Mouse (Mus musculus): ENCODE results near the gene E130114P18Rik.

E130114P18Rik gene

DNA sequence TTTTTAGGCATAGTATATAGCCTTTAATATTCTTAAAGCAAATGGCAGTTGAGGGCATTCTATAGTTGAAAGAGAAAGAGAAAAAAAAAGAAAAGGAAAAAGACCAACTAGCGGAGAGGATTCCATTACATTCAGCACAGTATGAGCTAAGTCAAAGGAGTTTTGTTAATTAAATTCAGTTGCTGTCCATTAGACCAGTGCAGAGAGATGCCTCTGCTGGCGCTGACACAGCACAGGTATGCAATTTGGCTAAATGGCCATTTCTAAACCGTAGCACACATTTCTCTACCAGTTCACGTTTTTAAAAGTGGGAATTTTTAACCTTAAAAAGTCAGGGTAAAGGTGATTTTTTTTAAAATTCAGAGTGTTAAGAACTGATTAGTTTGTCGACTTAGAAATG is 26.8 kb upstream of the E130114P18Rik start:
- DNase-seq, result no peak

DNA sequence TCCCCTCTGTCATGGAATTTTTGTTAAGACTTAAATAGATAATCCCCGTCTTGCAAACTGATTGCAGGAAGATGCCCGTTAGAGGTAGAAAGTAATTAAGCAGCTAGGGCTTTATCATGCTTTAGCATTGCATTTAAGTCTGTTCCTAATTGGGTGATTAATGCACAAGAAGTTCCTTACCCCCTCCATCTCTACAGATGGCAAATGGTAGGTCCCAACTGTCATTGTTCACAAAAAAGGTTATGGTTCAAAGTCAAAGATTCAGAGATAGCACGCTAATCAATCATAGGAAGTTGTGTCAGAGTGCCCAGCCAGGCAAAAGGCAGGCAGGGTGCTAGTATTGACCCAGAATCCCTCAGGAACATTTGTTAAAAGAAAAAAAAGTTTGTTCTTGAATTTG is 25.9 kb upstream of the E130114P18Rik start:
- no peak for DNase-seq

GRCm38 (mm10) chr4:97796505-97796904 is 18.6 kb upstream of the E130114P18Rik start:
- no peak for DNase-seq

DNA sequence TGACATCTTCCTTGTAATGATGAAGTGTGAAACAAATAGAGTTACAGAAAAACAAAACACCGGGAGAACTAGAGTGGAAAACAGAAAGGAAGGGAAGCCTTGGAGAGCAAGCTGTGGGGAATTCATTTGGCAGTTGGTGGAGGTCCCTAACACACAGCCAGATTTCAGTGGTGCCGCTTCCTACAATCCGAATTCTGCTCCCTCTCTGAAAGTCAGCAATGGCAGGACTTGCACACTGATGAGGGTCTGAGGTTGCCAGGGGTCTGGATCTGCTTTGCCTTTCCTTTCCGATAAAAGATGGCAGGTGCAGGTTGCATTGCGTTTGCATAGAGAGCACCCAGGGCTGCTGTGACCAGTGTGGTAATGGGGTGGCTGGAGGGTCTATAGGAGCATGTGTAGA is 18.1 kb upstream of the E130114P18Rik start:
- DNase-seq, result no peak

GRCm38 (mm10) chr4:97794865-97795264 is 17.0 kb upstream of the E130114P18Rik start:
- no peak for DNase-seq

GRCm38 (mm10) chr4:97793931-97794330 is 16.1 kb upstream of the E130114P18Rik start:
- no peak for DNase-seq

DNA sequence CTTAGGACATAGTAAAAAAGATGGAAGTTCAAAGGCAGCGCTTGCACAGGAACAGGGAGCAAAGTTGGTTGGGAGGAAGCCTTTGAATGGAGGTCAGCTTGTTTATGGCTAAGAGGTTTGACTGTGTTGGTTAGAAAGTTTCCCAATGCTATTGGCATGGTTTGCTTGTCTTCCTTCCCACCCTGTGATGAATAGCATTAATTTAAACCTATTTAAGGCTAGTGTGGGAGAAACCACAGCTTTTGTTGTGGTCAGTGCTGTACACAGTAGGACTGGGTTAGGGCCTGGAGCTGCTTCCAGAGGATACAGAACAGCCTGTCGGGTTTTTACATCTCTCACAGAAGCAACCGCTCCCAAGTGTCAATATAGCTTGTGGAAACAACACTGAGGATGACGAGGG is 10.7 kb upstream of the E130114P18Rik start:
- no peak for DNase-seq

DNA sequence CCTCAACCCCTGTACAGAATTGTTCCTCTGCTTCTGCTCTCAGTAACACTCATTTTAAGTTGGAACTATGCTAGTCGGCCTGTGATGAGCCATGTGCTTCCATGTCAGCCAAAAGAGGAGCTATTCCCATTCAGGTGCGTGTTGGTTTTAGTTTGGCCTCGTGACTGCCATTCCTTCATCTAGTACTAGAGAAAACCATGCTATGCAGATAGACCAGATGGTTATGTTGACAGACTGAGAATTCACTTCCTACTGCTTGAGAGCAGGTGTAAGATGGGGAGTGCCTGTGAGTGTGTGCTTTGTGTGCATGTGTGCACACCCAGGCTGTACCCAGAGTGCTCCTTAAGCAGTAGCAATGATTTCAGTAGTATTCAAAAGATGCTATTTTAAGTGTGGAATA is 9.6 kb upstream of the E130114P18Rik start:
- DNase-seq, result peak; percentile 48 to 70

DNA sequence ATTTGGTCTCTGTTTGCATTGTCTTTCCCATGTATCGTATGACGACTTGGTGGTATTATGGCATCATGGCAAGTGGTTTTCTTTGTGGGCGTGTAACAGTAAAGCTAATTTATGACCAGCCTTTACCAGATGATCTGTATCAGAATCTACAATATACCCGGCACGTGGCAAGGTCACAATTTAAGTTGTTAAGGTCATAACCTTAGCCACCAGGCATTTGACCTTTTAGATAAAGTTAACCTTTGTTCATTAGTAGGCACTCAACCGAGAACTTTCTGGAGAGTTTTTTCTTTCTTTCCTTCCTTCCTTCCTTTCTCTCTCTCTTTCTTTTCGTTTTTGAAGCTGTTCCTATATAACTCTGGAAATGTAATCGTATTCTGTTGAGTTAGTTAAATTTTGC is 8.7 kb upstream of the E130114P18Rik start:
- no peak for DNase-seq

DNA sequence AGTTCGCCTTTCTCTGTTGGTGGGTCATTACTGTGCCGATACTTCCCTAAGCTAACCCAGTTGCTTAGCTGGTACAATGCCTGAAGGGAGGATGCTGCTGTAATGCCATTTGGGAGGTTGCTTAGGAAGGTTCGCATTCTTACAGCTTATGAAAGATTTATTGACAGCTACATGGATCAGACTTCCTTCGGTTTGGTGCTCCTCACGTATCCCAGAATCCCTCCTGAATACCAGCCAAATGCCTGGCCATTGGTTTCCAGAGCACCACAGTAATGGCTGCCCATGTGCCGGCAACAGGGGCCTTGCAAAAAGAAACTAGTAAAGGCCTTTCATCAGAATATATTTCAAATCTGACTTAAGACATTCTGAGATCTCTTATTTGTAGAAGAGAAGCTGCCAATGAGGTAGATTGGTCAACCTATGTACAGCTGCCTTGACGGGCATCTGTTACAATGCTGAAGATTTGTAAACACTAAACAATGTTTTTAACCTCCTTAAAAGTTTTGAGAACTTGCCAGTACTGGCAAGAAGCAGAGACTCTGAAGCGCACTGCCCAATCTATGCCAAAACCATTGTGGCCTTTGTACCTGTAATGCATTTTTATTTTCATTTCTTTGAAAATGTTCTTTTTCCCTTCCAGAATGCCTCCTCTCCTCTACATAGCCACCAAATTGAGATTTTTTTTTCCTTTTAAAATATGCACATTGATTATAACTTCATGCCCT is 7.8 kb upstream of the E130114P18Rik start:
- no peak for DNase-seq

- no peak for DNase-seq
These were observed 6.4 kb upstream of the E130114P18Rik start for GRCm38 (mm10) chr4:97784236-97784635.

GRCm38 (mm10) chr4:97783073-97783879 is 5.4 kb upstream of the E130114P18Rik start:
- peak in 1 of 2 experiments; percentile 55 for DNase-seq

DNA sequence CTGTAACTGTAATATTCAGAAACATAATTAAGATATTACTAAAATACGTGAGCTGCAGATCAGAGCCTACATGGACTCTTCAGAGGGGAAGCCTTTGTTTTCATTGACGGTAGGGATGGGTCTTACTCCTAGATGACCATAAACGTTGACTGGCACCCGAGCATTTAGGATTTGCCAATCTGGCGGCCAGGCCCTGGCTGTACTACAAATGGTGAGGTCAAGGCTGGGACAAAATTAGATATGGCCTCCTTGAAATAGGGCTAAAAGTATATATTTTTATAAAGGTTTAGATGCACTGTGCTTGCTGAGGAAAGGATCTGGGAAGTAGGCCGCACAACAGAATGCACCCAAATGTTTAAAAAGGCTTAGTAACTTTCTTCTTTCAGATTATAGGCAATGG is 4.6 kb upstream of the E130114P18Rik start:
- peak; percentile 66 to 70 for DNase-seq

- no peak for DNase-seq
These were observed 4.2 kb upstream of the E130114P18Rik start for GRCm38 (mm10) chr4:97782069-97782468.

DNA sequence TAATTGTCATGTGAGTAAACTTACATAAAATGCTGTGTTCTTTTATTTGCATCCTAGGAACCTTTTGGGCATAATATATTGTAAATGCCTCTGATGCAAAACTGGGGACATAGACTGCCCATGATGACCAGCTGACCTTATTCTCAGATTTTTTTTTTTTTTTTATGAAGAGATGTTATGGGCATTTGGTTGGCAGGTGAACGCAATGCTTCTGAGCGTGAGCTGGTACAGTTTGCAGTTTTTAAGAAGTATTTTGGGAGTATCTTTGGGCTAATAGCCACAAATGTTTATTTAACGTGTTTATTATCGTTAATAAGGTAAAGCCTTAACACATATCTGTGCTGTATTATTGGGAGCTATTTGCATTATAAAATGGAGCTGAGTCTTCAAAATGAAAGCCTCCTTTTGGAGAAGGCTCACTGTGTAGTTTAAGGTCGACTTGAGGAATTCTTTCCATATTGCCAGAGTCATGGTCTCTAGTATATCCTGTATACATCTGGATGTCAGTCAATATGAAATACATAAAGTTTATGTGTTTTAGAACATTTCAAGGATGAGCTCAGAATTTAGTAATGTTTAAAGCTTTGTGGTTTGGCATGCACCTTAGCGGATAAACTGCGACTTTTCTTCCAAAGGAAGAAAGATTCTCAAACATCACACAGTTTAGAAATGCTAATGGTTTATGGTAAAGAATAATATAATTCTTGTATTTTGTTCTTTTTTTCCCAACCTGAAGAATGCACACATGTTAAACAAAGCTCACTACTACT is 3.0 kb upstream of the E130114P18Rik start:
- no peak for DNase-seq

GRCm38 (mm10) chr4:97780024-97780423 is 2.1 kb upstream of the E130114P18Rik start:
- DNase-seq, result peak in 1 of 2 experiments; percentile 49

DNA sequence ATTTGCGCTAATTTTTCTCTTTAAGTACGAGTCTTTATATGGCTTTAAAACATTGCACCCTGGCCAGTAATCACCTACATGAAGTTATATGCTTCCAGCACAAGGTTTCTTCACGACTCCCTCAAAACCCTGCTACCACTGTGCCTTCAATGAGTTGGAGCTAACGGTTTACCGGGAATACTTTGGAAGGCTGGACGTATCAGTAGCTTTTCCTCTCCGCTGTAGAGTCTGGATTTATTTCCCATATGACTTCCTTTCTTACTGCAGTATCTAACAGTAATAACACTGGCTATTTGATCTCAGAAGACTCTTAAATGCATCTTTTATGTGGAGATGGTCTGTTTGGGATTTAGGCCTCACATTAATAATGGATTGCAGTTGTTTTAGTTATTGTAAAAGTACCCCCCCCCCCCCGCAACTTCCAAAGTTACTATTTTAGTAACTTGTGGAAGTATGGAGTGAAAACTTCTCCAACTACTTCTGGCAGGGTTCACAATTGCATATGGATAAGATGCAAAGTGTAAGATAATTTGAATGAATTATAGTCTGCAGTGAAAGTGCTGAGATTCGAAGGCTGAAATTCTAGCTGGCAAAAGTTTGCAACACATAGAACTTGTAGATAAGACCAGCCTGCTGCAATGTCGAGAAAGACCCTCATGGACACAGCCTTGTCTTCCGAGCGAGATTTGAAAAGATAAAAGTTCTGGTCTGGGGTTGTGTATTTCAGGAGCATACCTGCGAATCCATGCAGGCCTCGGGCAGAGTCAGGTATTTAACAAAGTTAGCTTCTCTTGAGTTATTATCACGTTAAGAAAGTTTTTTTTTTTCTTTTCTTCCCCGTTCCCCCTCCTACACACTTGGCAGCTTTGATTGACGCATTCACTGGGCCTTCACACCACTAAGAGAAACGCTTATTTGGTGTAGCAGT is 1.4 kb upstream of the E130114P18Rik start:
- peak in 1 of 2 experiments; percentile 47 for DNase-seq

DNA sequence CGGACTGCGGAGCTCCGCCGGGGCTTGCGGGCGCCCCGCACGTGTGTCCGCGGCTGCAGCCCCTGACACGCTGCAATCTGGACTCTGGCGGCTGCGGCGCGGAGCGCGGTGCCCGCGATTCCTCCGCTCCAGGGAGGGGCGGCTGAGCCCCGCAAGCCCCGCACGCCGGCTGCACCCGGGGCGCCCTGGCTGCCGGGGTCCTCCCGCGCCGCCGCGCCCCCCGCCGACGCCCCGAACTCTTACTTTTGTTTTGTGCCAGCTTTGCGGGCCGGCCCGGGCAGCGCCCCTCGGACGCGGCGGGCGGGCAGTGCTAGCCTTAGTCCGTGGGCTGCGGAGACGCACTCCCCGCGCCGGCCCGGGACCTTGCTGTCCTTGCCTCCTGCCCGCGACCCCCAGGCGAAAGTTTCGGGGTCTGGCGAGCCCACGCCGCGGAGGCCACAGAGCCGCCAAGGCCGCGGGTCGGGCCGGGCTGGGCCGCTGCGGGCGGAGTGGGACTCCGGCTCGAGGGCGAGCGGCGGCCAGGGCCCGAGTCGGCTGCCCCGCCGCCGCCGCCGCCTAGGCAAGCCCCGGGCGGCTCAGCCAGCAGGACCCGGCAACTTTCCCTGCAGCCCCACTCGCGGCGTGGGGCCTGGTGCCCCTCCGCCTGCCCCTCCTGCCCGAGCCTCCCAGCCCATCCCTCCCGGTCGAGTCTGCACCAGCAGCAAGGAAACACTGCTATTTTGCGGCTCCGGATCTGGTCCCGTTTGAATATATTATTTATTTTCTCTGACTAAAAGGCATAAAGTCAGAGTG is 529 bp upstream of the E130114P18Rik start:
- DNase-seq, result peak; percentile 47 to 55

DNA sequence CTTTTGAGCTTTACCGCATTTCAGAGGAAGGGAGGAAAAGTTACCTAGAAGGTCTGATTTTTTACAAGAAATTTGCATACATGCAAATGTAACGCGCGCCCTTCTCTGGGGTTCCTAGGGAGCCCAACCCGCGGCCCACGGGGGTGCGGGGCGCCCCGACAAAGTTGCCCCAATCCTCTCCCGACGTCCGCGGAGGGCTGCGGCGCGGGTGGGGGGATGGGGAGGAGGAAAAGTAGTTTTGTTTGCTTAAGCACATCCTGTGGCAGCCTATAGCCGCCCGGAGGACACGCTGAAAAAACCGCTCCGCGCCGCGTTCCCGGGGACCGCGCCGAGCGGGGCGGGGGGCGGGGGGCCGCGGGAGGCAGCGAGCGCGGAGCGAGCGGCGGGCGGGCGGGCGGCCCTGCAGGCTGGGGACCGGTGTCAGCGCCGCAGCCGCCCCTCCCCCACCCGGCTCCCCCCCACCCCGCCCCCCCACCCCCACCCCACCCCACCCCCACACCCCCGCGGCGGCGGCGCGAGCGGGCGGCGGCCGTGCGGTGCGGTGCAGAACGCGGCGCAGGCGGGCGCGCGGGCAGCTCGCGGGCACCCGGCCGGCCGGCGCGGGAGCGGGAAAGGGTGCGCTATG is 685 bp downstream of the E130114P18Rik start:
- DNase-seq, result peak; percentile 56 to 61

DNA sequence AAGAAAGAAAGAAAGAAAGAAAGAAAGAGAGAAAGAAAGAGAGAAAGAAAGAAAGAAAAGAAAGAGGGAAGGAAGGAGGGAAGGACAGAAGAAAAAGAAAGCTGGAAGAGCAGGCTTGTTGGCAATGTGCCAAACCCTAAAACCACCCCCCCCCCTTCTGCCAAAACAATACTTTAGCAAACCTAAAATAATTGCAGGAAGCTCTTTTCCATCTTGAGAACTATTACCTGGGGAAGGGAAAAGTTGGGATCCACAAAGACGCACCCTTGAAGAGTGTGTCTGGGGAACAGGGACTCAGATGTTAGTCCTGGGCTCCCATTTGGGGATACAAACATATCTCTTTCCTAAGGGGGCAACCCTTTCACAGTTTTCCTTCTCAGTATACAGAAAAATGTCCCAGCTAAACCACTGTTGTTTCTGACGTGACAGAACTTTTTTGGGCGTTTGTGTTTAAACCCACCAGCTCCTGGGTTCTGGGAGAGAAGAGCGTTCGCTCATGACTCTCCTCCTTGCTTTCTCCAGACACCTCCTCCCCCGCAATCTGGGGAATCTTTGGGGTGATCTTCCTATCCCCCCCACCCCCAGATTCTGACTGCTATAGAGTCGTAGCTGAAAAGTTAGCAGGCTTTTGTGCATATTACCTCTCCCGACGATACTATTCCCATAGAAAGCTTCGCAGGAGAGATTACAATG is 1.3 kb downstream of the E130114P18Rik start:
- peak in 1 of 2 experiments; percentile 32 for DNase-seq

Measured in cerebellum, postnatal 36 days (tissue).